Mouse (Mus musculus): ENCODE measurements around the gene Dcaf1.

DNA sequence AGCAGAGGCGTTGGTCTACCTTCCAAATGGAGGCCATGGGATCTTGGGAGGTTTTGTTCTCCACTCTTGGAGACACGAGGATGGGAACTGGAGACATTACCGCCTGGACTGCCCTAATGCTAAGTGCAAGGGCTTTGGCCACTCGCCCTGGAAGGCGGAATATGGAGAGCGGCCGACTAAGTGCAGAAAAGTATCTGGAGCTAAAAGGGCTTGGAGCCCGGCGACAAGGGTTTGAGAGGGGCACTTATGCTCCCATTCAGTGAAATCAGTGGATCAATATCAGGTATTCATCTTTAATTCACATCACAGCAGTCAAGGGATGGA lies 70.8 kb downstream of the Dcaf1 start:
- TF ChIP-seq CTCF (IDR thresholded peaks at IDR 0.05; ENCODE audit: extremely low read depth, insufficient read depth, insufficient read length, insufficient replicate concordance) (no peak), POLR2A (IDR thresholded peaks at IDR 0.05; ENCODE audit: low read depth, low read length) (no peak)
